Mouse (Mus musculus) hematopoietic stem cell, adult 5-6 weeks (primary cell): ENCODE results near the gene Stox2. TPM values are rescaled to one million over a fixed set of nuclear protein-coding genes. Genes with fewer than 3 reads are reported as not detected.
A peak's percentile ranks its signal among the peaks of the same experiment; 100 is the strongest.
"Not testable (repeated sequence)": the region's sequence is repeated elsewhere in the genome, so short reads cannot be mapped to it uniquely, and the experiment has no call there.

Source experiments
- ATAC-seq, 2 experiments: fragments of 125-278 bp in 1 of 2; replicated peaks in 1 of 2; 2 replicates each; pipeline ENCODE4 v1.8.0; 2016 to 2017; ENCODE audit warnings: inconsistent platforms in 2 of 2, mild to moderate bottlenecking in 2 of 2, moderate number of reproducible peaks in 2 of 2, low read depth in 1 of 2, moderate TSS enrichment in 1 of 2; ENCODE audit not compliant: low FRiP score in 2 of 2, poor library complexity in 2 of 2, severe bottlenecking in 2 of 2, insufficient read depth in 1 of 2, low TSS enrichment in 1 of 2
- total RNA-seq: library from RNA; stranded (forward); fragments of 172-1452, 232-1000 nt; gene quantifications from 2 replicates; pipeline ENCODE4 v1.2.3, GENCODE M21; 2017

Gene Stox2
- total RNA-seq, result 0.25 and 0.50 TPM in 2 replicates

GRCm38 (mm10) chr8:47446312-47447046 lies at the start of gene Stox2:
Gene Stox2 (minus strand): TSS chr8:47446362.
- no peak for ATAC-seq

GRCm38 (mm10) chr8:47495428-47495827 lies 49.3 kb upstream of the Stox2 start:
- ATAC-seq, result no peak

GRCm38 (mm10) chr8:47494602-47495153 lies 48.5 kb upstream of the Stox2 start:
- ATAC-seq, result no peak

GRCm38 (mm10) chr8:47493106-47493505 lies 46.9 kb upstream of the Stox2 start:
- no peak for ATAC-seq

GRCm38 (mm10) chr8:47487231-47487630 lies 41.1 kb upstream of the Stox2 start:
- no peak for ATAC-seq

- no peak for ATAC-seq
These were observed 36.4 kb upstream of the Stox2 start for GRCm38 (mm10) chr8:47482354-47483071.

GRCm38 (mm10) chr8:47480039-47480438 lies 33.9 kb upstream of the Stox2 start:
- ATAC-seq, result no peak

GRCm38 (mm10) chr8:47461650-47462049 lies 15.5 kb upstream of the Stox2 start:
- ATAC-seq, result no peak

- ATAC-seq, result no peak
These were observed 13.1 kb upstream of the Stox2 start for GRCm38 (mm10) chr8:47459216-47459749.

GRCm38 (mm10) chr8:47458591-47458990 lies 12.4 kb upstream of the Stox2 start:
- no peak for ATAC-seq

- ATAC-seq, result not testable (repeated sequence)
These were observed 3.0 kb upstream of the Stox2 start for GRCm38 (mm10) chr8:47449211-47449610.

- ATAC-seq, result no peak
These were observed 6.9 kb downstream of the Stox2 start for GRCm38 (mm10) chr8:47439271-47439670.

- no peak for ATAC-seq
These were observed 8.2 kb downstream of the Stox2 start for GRCm38 (mm10) chr8:47437976-47438375.

GRCm38 (mm10) chr8:47435861-47436260 lies 10.3 kb downstream of the Stox2 start:
- ATAC-seq, result no peak

- no peak for ATAC-seq
These were observed 10.8 kb downstream of the Stox2 start for GRCm38 (mm10) chr8:47435412-47435811.

- ATAC-seq, result no peak
These were observed 14.9 kb downstream of the Stox2 start for GRCm38 (mm10) chr8:47431263-47431662.

GRCm38 (mm10) chr8:47414258-47414525 lies 32.0 kb downstream of the Stox2 start:
- ATAC-seq, result not testable (repeated sequence)

GRCm38 (mm10) chr8:47413524-47414257 lies 32.5 kb downstream of the Stox2 start:
- ATAC-seq, result 0 out of 4 replicates have a peak, but pooled peaks of 1 of the 2 experiments have one; percentile 26
